ENCODE assay signal across 7 mouse cellular contexts in the genomic region with DNA sequence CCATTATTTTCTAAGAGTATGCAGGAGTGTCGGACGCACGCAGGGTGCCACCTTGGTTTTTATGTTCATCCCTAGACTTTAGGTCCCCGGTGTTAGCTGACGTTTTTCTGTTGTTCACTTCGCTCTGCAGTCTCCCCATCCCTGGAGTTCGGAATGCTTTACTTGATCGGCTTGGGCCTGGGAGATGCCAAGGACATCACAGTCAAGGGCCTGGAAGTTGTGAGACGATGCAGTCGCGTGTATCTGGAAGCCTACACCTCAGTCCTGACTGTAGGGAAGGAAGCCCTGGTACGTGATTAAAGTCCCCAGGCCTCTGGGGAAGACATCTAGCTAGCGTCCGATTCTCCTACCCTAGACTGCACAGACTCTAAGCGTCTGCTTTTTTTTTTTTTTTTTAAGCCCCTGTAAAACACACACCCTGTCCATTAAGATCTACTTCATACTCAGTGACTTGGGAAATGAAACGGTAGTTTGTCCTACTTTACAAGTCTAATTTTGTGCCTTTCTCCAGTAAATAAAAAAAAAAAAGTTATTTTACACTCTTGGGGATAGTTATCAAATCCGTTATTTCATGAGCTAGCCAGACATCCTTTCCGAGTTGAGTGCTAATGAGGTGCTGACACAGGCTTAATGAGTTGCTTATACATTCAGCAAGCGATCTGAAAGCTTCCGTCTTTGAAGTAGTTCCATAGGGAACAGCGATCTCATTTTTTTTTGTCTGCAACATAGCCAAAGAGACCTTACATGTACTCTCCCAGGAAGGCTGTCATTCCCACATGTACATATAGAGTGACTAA. TPM values are rescaled to one million over a fixed set of nuclear protein-coding genes. Genes with fewer than 3 reads are reported as not detected.
DNase-seq lines count a peak whose midpoint lies in the region; ATAC-seq and TF ChIP-seq lines count a peak whose summit lies in the region.

No protein-coding gene starts in this region.

- POLR2A ChIA-PET in Patski (lab: Charles Lee) = interaction anchor here (0.6 to 1.8 kb wide), 10 partner anchors 8 to 945 kb away, joined by 3 to 12 read pairs (median 4); a partner anchor contains a TSS

- H3K9me3 ChIP-seq in embryonic facial prominence, embryonic 10.5 days = no peaks in the 10 kb centered on the region
- no peaks in the 10 kb centered on the region for H3K9me3 ChIP-seq in intestine, embryonic 14.5 days (ENCODE audit: control insufficient read depth, low read length)
- no peaks in the 10 kb centered on the region for H3K9me3 ChIP-seq in midbrain, embryonic 14.5 days (ENCODE audit: control insufficient read depth, low read length)

- in situ Hi-C loops in Patski (cut with MboI; ENCODE audit: low pct_unique_long_range_greater_than_20kb) = loop anchor here (5.0 kb wide), 1 partner anchor 171 kb away; a partner anchor contains a TSS

- peak overlapping the region; percentile 89 for H3K27ac ChIP-seq in embryonic facial prominence, embryonic 10.5 days (replicated peaks)
- peak overlapping the region; percentile 22; the same call in 1 of the 2 replicates for H3K27ac ChIP-seq in intestine, embryonic 14.5 days (ENCODE audit: low read depth)
- H3K27ac ChIP-seq in midbrain, embryonic 14.5 days (replicated peaks; ENCODE audit: low read depth, low read length) = peak overlapping the region; percentile 90

- peak overlapping the region; percentile 95 for H3K4me3 ChIP-seq in lung, adult 2 months (replicated peaks; ENCODE audit: extremely low read depth, low read depth, low read length)
- peak overlapping the region; percentile 81 for H3K4me3 ChIP-seq in embryonic facial prominence, embryonic 10.5 days
- peak overlapping the region; percentile 76 for H3K4me3 ChIP-seq in intestine, embryonic 14.5 days (ENCODE audit: low read depth, low read length)
- peak overlapping the region; percentile 79 for H3K4me3 ChIP-seq in midbrain, embryonic 14.5 days (replicated peaks; ENCODE audit: low read depth, low read length)

- peaks cover 11% of the 10 kb centered on the region for H3K36me3 ChIP-seq in embryonic facial prominence, embryonic 10.5 days (replicated peaks)
- H3K36me3 ChIP-seq in intestine, embryonic 14.5 days (ENCODE audit: control insufficient read depth, insufficient read depth, low read length) = peaks cover 11% of the 10 kb centered on the region; the same call in 1 of the 2 replicates
- H3K36me3 ChIP-seq in midbrain, embryonic 14.5 days (ENCODE audit: control insufficient read depth, insufficient read depth, low read length) = no peaks in the 10 kb centered on the region

- 2% methylated on average over 21 of the region's 21 CpGs for WGBS in lung, adult 2 months
- WGBS in embryonic facial prominence, embryonic 10.5 days = 7% methylated on average over 21 of the region's 21 CpGs
- 4% methylated on average over 21 of the region's 21 CpGs for WGBS in intestine, embryonic 14.5 days
- WGBS in midbrain, embryonic 14.5 days = 2% methylated on average over 21 of the region's 21 CpGs

- TF ChIP-seq POLR2A in lung, adult 2 months (IDR thresholded peaks at IDR 0.05; ENCODE audit: borderline replicate concordance, extremely low read depth, low read depth, low read length) = no peak

- no peak for TF ChIP-seq CTCF in lung, adult 2 months (IDR thresholded peaks at IDR 0.05; ENCODE audit: insufficient read depth, low read length)
- no peak for TF ChIP-seq CTCF in Patski (IDR thresholded peaks at IDR 0.05)

- CTCF ChIA-PET in Patski (lab: Charles Lee) = interaction anchor here (1.1 to 1.8 kb wide), 3 partner anchors 16 to 176 kb away, joined by 3 to 11 read pairs (median 3); no protein-coding TSS in a partner anchor

- peak; percentile 36 for ATAC-seq in Patski
- ATAC-seq in intestine, embryonic 14.5 days (replicated peaks; ENCODE audit: low FRiP score, low TSS enrichment, low read depth) = peak; percentile 35
- ATAC-seq in midbrain, embryonic 14.5 days (ENCODE audit: low FRiP score, low TSS enrichment) = peak; percentile 70

- H3K4me1 ChIP-seq in lung, adult 2 months (ENCODE audit: control insufficient read depth, insufficient read depth, low read length) = peaks cover 5% of the 10 kb centered on the region
- H3K4me1 ChIP-seq in embryonic facial prominence, embryonic 10.5 days = peaks cover 4% of the 10 kb centered on the region
- 0 out of 2 replicates have a peak, but pooled peaks cover 6% of the 10 kb centered on the region for H3K4me1 ChIP-seq in intestine, embryonic 14.5 days (replicated peaks; ENCODE audit: control insufficient read depth, insufficient read depth, low read length)
- H3K4me1 ChIP-seq in midbrain, embryonic 14.5 days (ENCODE audit: control insufficient read depth, insufficient read depth, low read length) = peaks cover 8% of the 10 kb centered on the region; the same call in 1 of the 2 replicates

- peak overlapping the region; percentile 90 for H3K4me2 ChIP-seq in intestine, embryonic 14.5 days (ENCODE audit: low read length)
- H3K4me2 ChIP-seq in midbrain, embryonic 14.5 days (ENCODE audit: low read length) = peak overlapping the region; percentile 83

- peak overlapping the region; percentile 61 for H3K9ac ChIP-seq in intestine, embryonic 14.5 days (ENCODE audit: low read length)
- H3K9ac ChIP-seq in midbrain, embryonic 14.5 days (replicated peaks; ENCODE audit: low read length) = peak overlapping the region; percentile 88

- no peaks in the 10 kb centered on the region for H3K27me3 ChIP-seq in Patski
- H3K27me3 ChIP-seq in embryonic facial prominence, embryonic 10.5 days (replicated peaks; ENCODE audit: low read depth, poor library complexity, severe bottlenecking) = no peaks in the 10 kb centered on the region
- H3K27me3 ChIP-seq in intestine, embryonic 14.5 days (replicated peaks; ENCODE audit: control insufficient read depth, insufficient read depth, low read length) = no peaks in the 10 kb centered on the region
- H3K27me3 ChIP-seq in midbrain, embryonic 14.5 days (ENCODE audit: control insufficient read depth, insufficient read depth, low read length) = no peaks in the 10 kb centered on the region

- no peak for DNase-seq in lung, adult 2 months
- DNase-seq in lung, postnatal 14 days = no peak
- no peak for DNase-seq in Patski (ENCODE audit: low read depth, low spot score)
- no peak for DNase-seq in embryonic facial prominence, embryonic 10.5 days (ENCODE audit: low spot score)
- DNase-seq in intestine, embryonic 14.5 days (ENCODE audit: low spot score) = no peak
- DNase-seq in midbrain, embryonic 14.5 days = peak; percentile 63
- DNase-seq in c-Kit-positive CD71-positive TER-119-positive erythroid progenitor cells, embryonic 14.5 days (ENCODE audit: low spot score) = no peak

RNA-seq across cellular contexts. Expression of a gene that starts 0.9 kb away (rescaled TPM):
- polyA plus RNA-seq in lung, adult 2 months (2012; rRNA removed) = 3.3 and 4.4 TPM in 2 replicates
- 29.1 TPM for polyA plus RNA-seq in Patski (2021)
- 30.4 and 30.5 TPM in 2 replicates for polyA plus RNA-seq in embryonic facial prominence, embryonic 10.5 days (2016; fragmentation: Nextera tagmentation; extraction: Ambion mirVana)
- 32.9 and 34.3 TPM in 2 replicates for polyA plus RNA-seq in intestine, embryonic 14.5 days (2014; fragmentation: Nextera tagmentation; extraction: Ambion mirVana)
- polyA plus RNA-seq in midbrain, embryonic 14.5 days (2014; fragmentation: Nextera tagmentation; extraction: Ambion mirVana) = 24.2 and 25.0 TPM in 2 replicates

Comparison
In these comparisons a context has a peak if more than half of its experiments do, and no peak if none do; other contexts are left out.
1. H3K27ac ChIP-seq: peak in every context shown above with its lines; median percentile 90 in midbrain, embryonic 14.5 days; 89 in embryonic facial prominence, embryonic 10.5 days; 22 in intestine, embryonic 14.5 days.